Mouse (Mus musculus) G1E-ER4 (cell line): Measurements from ENCODE around the gene Zbtb37. TPM values are rescaled to one million over a fixed set of nuclear protein-coding genes. Genes with fewer than 3 reads are reported as not detected.

Experiments used
- GATA1 ChIP-seq: IDR thresholded peaks from one replicate; pipeline ENCODE4 v1.8.0; 2012; ENCODE audit warnings: low read length, inconsistent platforms
- polyA plus RNA-seq: library from polyadenylated mRNA; stranded (reverse); fragments of >175 nt; gene quantifications from 2 replicates; pipeline ENCODE4 v1.2.3, GENCODE M21; 2012

Zbtb37 gene
- 0.15 and 0.17 TPM in 2 replicates for polyA plus RNA-seq

- TF ChIP-seq GATA1: no peak
Observed at GRCm38 (mm10) chr1:161034435-161035280, at the start of gene Zbtb37. Gene Zbtb37 (minus strand): TSS chr1:161034849.

- TF ChIP-seq GATA1: no peak
Observed at GRCm38 (mm10) chr1:161077243-161077642, 42.6 kb upstream of the Zbtb37 start.

- TF ChIP-seq GATA1: no peak
Observed at GRCm38 (mm10) chr1:161076238-161076637, 41.6 kb upstream of the Zbtb37 start.

- TF ChIP-seq GATA1: no peak
Observed at GRCm38 (mm10) chr1:161071272-161071620, 36.6 kb upstream of the Zbtb37 start.

GRCm38 (mm10) chr1:161070352-161071271 is 36.0 kb upstream of the Zbtb37 start, which contains the start of the genes Dars2 and Cenpl:
Gene Dars2 (minus strand): TSS chr1:161070658.
Gene Cenpl (plus strand): TSS chr1:161070713.
- TF ChIP-seq GATA1: no peak

GRCm38 (mm10) chr1:161063351-161063750 is 28.7 kb upstream of the Zbtb37 start:
- no peak for TF ChIP-seq GATA1

GRCm38 (mm10) chr1:161057164-161057563 is 22.5 kb upstream of the Zbtb37 start:
- TF ChIP-seq GATA1: no peak

GRCm38 (mm10) chr1:161046972-161047371 is 12.3 kb upstream of the Zbtb37 start:
- no peak for TF ChIP-seq GATA1

GRCm38 (mm10) chr1:161041261-161042020 is 6.8 kb upstream of the Zbtb37 start:
- no peak for TF ChIP-seq GATA1

GRCm38 (mm10) chr1:161040855-161041254 is 6.2 kb upstream of the Zbtb37 start:
- TF ChIP-seq GATA1: no peak

GRCm38 (mm10) chr1:161040426-161040770 is 5.7 kb upstream of the Zbtb37 start:
- TF ChIP-seq GATA1: no peak

GRCm38 (mm10) chr1:161039741-161040425 is 5.2 kb upstream of the Zbtb37 start:
- no peak for TF ChIP-seq GATA1

GRCm38 (mm10) chr1:161038968-161039721 is 4.5 kb upstream of the Zbtb37 start:
- TF ChIP-seq GATA1: no peak

GRCm38 (mm10) chr1:161038004-161038403 is 3.4 kb upstream of the Zbtb37 start:
- TF ChIP-seq GATA1: no peak
